Comparison of ENCODE assay signal across 28 mouse cellular contexts in genomic region chr11:111932052-111932451, GRCm38 (mm10).
"Had no signal": no experiment of that assay in that cellular context is flagged by ENCODE, and none has a peak within 500 bp of the region (broad histone marks: within the 10 kb centered on the region; RNA-seq: fewer than 3 reads in every experiment).

No protein-coding gene starts in this region.

- H3K9ac ChIP-seq: embryonic facial prominence, embryonic 12.5 days; embryonic facial prominence, embryonic 13.5 days; embryonic facial prominence, embryonic 15.5 days; forebrain, embryonic 12.5 days; forebrain, embryonic 13.5 days; forebrain, embryonic 15.5 days; forebrain, postnatal 0 days had no signal

- ATAC-seq: forebrain, embryonic 13.5 days; forebrain, embryonic 14.5 days; forebrain, embryonic 15.5 days; forebrain, embryonic 16.5 days; forebrain, postnatal 0 days had no signal

- H3K4me1 ChIP-seq: forebrain, embryonic 13.5 days had no signal

- H3K27me3 ChIP-seq: embryonic facial prominence, embryonic 12.5 days; embryonic facial prominence, embryonic 13.5 days; embryonic facial prominence, embryonic 15.5 days; forebrain, embryonic 12.5 days; forebrain, embryonic 13.5 days; forebrain, embryonic 15.5 days had no signal

- H3K36me3 ChIP-seq: embryonic facial prominence, embryonic 10.5 days; embryonic facial prominence, embryonic 12.5 days; embryonic facial prominence, embryonic 13.5 days; embryonic facial prominence, embryonic 15.5 days; forebrain, embryonic 10.5 days; forebrain, embryonic 12.5 days; forebrain, embryonic 15.5 days had no signal

- H3K4me2 ChIP-seq: embryonic facial prominence, embryonic 12.5 days; embryonic facial prominence, embryonic 13.5 days; embryonic facial prominence, embryonic 15.5 days; forebrain, embryonic 12.5 days; forebrain, embryonic 13.5 days; forebrain, embryonic 15.5 days had no signal

- DNase-seq: cerebellum, adult 2 months; cerebellum, adult 8-10 months; cerebellum, adult 9-10 months; cerebellum, adult 9-11 months; cerebellum, postnatal 10 days; cerebellum, postnatal 14 days; cerebellum, postnatal 25 days; cerebellum, postnatal 36 days; embryo, embryonic 11 days; forebrain, postnatal 0 days; gastrocnemius, adult 2 months; gastrocnemius, postnatal 10 days; gastrocnemius, postnatal 14 days; gastrocnemius, postnatal 25 days; gastrocnemius, postnatal 36 days; heart, adult 11 months; heart, adult 18-20 months had no signal

- H3K27ac ChIP-seq: embryonic facial prominence, embryonic 10.5 days; embryonic facial prominence, embryonic 12.5 days; embryonic facial prominence, embryonic 13.5 days; embryonic facial prominence, embryonic 15.5 days; forebrain, embryonic 10.5 days; forebrain, embryonic 12.5 days; forebrain, embryonic 13.5 days; forebrain, embryonic 15.5 days; gastrocnemius, adult 2 months had no signal

- H3K9me3 ChIP-seq: embryonic facial prominence, embryonic 10.5 days; embryonic facial prominence, embryonic 12.5 days; embryonic facial prominence, embryonic 13.5 days; embryonic facial prominence, embryonic 15.5 days; forebrain, embryonic 10.5 days; forebrain, embryonic 12.5 days; forebrain, embryonic 13.5 days; forebrain, embryonic 15.5 days had no signal

- H3K4me3 ChIP-seq: embryonic facial prominence, embryonic 10.5 days; embryonic facial prominence, embryonic 12.5 days; embryonic facial prominence, embryonic 13.5 days; embryonic facial prominence, embryonic 15.5 days; erythroblast, embryonic 14.5 days; forebrain, embryonic 10.5 days; forebrain, embryonic 12.5 days; forebrain, embryonic 13.5 days; forebrain, embryonic 15.5 days; gastrocnemius, adult 2 months had no signal
